Mouse (Mus musculus): Measurements from ENCODE around the gene Ptprk.

The Ptprk gene

DNA sequence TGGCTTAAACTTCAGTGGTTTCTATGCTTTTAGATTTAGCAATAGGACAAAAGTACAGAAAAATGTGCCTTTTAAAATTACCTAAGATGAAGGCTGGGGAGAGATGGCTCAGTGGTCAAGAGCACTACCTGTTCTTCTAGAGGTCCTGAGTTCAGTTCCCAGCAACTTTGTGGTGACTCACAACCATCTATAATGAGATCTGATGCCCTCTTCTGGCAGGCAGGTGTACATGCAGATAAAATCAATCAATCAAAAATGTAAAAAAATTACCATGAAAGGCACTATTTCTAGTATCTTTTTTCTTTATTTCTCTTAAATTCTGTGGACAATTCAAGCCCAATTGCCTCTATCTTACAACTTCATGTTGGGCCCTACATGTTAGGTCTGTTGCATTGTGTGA, 42.4 kb downstream of the Ptprk start:
- DNase-seq: no peak

DNA sequence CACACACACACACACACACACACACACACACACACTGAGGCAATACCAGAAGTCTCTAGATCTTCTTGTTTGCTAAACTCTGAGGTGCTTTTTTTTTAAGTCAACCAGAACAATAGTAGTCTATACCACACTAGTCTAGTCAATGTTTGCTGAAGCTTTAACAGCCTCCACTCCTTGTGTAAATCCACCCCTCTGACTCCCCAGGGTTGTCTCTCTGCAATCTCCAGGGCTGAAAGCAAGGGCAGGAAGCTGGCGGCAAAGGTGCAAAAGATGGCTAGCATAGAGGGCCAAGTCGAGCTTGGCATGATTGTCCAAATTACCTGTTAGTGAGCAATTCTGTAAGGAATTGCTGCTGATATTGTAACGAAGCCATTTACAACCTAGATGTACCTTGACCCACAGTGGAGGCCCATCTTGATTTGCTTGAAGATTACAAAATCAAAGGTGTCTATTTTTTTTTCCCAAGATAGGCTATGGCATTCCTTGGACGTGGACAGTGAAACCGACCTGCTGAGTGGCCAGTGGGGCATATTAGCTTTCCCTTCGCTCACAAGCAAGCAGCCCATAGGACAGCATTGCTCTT, 44.3 kb downstream of the Ptprk start:
- DNase-seq: no peak

DNA sequence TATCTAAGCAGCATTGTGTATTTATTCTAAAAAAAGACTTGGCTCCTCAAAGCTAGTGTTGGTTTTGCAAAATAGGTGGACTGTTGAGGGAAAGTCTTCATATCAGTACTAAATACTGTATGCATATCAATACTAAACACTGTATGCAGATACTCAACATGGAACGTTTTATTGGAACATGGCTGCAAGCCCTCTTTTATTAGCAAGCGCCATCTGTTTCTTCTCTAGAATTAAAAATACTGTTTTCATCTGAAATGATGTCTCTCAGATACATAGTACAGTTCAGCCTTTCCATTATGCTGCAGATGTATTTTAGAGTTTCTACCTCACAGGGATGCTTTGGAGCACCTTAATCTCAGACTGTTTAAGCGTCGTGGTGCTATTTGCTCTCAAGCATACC, 49.3 kb downstream of the Ptprk start:
- DNase-seq: no peak

- DNase-seq: no peak
These were observed 53.4 kb downstream of the Ptprk start for GRCm38 (mm10) chr10:28128011-28128410.

- no peak for DNase-seq
These were observed 53.8 kb downstream of the Ptprk start for GRCm38 (mm10) chr10:28128450-28128849.

GRCm38 (mm10) chr10:28130422-28130821, 55.8 kb downstream of the Ptprk start:
- no peak for DNase-seq

- DNase-seq: no peak
These were observed 59.1 kb downstream of the Ptprk start for GRCm38 (mm10) chr10:28133770-28134169.

DNA sequence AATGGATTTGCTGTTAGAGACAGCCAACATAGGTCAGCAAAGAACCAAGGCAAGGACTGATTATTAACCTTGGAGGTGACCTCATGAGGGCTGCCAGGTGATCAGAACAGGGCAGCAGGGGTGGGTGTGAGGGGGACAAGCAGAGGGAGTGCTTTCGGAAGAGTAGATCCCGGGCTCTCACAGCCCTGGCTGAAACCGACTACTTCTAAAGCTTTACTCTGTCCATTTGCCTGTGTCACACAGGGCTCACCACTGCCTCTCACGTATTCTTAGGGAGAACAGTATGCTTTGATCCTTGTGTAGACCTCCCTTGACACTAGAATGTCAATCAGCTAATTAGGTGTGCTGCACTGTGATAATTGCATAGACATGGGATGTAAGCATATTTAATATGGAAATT, 63.8 kb downstream of the Ptprk start:
- DNase-seq: peak; percentile 38

GRCm38 (mm10) chr10:28144459-28144858, 69.8 kb downstream of the Ptprk start:
- no peak for DNase-seq

GRCm38 (mm10) chr10:28145326-28145725, 70.7 kb downstream of the Ptprk start:
- DNase-seq: no peak

- DNase-seq: peak; percentile 24
These were observed 81.4 kb downstream of the Ptprk start for GRCm38 (mm10) chr10:28155688-28156685.

GRCm38 (mm10) chr10:28159716-28160115, 85.1 kb downstream of the Ptprk start:
- no peak for DNase-seq

GRCm38 (mm10) chr10:28161306-28161705, 86.7 kb downstream of the Ptprk start:
- DNase-seq: no peak

GRCm38 (mm10) chr10:28164250-28164649, 89.6 kb downstream of the Ptprk start:
- peak; percentile 30 for DNase-seq

- DNase-seq: no peak
These were observed 90.1 kb downstream of the Ptprk start for GRCm38 (mm10) chr10:28164746-28165145.

GRCm38 (mm10) chr10:28166610-28167009, 92.0 kb downstream of the Ptprk start:
- peak; percentile 49 for DNase-seq

DNA sequence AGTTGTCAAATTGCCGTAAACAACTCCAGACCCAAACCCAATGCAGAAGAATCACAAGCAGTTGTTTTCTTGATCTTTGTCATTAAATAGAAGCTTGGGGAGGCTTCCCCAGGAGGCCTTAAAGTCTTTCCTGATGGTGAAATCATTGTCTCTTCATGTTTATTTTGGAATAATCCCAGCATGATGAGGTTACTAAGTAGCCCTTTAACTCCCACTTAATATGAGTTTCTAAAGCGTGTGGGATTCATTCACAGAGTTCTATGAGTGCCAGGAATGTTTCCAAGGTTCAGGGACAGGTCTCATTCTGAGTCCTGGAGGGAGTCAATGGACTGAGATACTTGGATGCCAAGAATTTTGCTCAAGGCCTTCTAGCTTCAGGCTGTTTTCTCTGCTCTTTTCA, 92.5 kb downstream of the Ptprk start:
- peak; percentile 63 for DNase-seq

- DNase-seq: no peak
These were observed 96.6 kb downstream of the Ptprk start for GRCm38 (mm10) chr10:28171196-28171595.

DNA sequence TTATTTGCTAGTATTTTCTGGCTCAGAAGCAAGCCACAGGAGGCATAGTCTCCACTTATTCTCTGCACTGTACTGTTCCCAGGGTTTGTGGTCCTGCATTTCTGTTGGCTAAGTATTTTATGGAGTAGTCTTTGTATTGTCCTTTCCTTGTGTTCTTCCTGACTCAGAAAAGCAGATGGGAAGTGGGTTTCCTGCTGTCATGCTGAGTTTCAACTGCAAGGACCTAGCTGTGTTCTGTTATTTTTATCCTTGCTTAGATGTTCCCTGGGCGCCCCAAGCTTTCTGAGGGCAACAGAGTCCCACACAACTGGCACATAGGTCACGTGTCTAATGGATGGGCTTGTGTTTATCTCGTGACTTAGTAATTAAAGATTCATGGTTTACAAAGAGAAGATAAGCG, 104.3 kb downstream of the Ptprk start:
- DNase-seq: no peak

DNA sequence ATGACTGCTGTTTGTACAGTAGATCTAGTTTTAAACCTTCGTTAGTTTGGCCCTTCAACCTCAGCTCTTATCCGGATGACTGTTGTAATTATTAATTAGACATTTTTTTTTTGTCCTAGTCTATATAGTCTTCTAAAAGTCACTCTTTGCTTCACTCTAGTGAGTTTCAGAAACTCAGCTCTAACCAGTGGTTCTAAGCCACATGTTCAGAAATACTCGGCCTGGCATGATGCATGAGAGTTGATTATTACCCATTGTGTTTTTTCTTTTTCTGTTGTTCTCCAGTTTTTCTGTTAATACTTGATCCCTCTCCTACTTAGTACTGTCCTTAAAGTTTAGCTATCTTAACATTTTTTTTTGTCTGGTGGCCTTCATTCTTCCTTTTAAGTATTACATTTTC, 107.5 kb downstream of the Ptprk start:
- peak; percentile 68 for DNase-seq

DNA sequence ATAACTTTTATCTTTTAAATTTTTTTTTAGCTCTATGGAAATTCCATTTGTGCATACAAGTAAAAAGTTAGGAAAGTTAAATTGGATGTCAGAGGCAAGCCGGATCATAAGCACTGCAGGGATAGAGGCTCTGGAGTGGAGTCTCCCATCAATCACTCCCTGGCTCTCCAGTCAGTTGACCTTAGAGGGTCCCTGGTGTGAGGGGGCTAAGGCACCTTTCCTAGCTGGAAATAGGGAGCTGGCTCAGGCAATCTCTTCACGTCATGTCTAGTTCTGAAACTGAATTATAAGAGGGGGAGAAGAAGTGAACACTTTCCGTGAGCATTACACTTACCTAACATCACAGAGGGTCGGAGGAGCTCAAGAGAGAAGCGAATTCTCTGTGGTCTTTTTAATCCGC, 110.1 kb downstream of the Ptprk start:
- DNase-seq: no peak

- DNase-seq: no peak
These were observed 110.7 kb downstream of the Ptprk start for GRCm38 (mm10) chr10:28185326-28185725.

GRCm38 (mm10) chr10:28186018-28186800, 111.6 kb downstream of the Ptprk start:
- DNase-seq: peak; percentile 64
